Mouse (Mus musculus) fibroblast of lung, adult 2 months (primary cell): Measurements from ENCODE around the gene Gm21761.
"Not testable (repeated sequence)": the region's sequence is repeated elsewhere in the genome, so short reads cannot be mapped to it uniquely, and the experiment has no call there.

Experiments
- DNase-seq: peaks from one replicate; pipeline ENCODE4 v3.0.0-alpha.2; 2011; ENCODE audit warnings: low read depth

The Gm21761 gene

GRCm38 (mm10) chr13:119929172-119929571, at the start of gene Gm21761:
Gene Gm21761, minus strand, starts transcription at chr13:119929272.
- not testable (repeated sequence) for DNase-seq

- DNase-seq, result not testable (repeated sequence)
Measured at GRCm38 (mm10) chr13:119969163-119969562, 40.1 kb upstream of the Gm21761 start.

GRCm38 (mm10) chr13:119968193-119968592, 39.1 kb upstream of the Gm21761 start:
- DNase-seq, result not testable (repeated sequence)

- not testable (repeated sequence) for DNase-seq
Measured at GRCm38 (mm10) chr13:119965968-119966367, 36.9 kb upstream of the Gm21761 start.

GRCm38 (mm10) chr13:119965302-119965952, 36.4 kb upstream of the Gm21761 start:
- DNase-seq, result not testable (repeated sequence)

GRCm38 (mm10) chr13:119962856-119963255, 33.8 kb upstream of the Gm21761 start:
- DNase-seq, result not testable (repeated sequence)

GRCm38 (mm10) chr13:119955567-119955966, 26.5 kb upstream of the Gm21761 start:
- not testable (repeated sequence) for DNase-seq

- not testable (repeated sequence) for DNase-seq
Measured at GRCm38 (mm10) chr13:119955089-119955488, 26.0 kb upstream of the Gm21761 start.

- not testable (repeated sequence) for DNase-seq
Measured at GRCm38 (mm10) chr13:119950706-119951105, 21.6 kb upstream of the Gm21761 start, which contains the start of gene B020031M17Rik. Gene B020031M17Rik, minus strand, starts transcription at chr13:119950806.

GRCm38 (mm10) chr13:119924597-119925340, 4.3 kb downstream of the Gm21761 start:
- not testable (repeated sequence) for DNase-seq

GRCm38 (mm10) chr13:119916966-119917722, 11.9 kb downstream of the Gm21761 start:
- not testable (repeated sequence) for DNase-seq

- DNase-seq, result not testable (repeated sequence)
Measured at GRCm38 (mm10) chr13:119916449-119916848, 12.6 kb downstream of the Gm21761 start.

GRCm38 (mm10) chr13:119898549-119898948, 30.5 kb downstream of the Gm21761 start:
- not testable (repeated sequence) for DNase-seq

GRCm38 (mm10) chr13:119894685-119895084, 34.4 kb downstream of the Gm21761 start, which contains the start of gene Tcstv1:
Gene Tcstv1, minus strand, starts transcription at chr13:119894785.
- not testable (repeated sequence) for DNase-seq

GRCm38 (mm10) chr13:119886896-119887295, 42.2 kb downstream of the Gm21761 start:
- not testable (repeated sequence) for DNase-seq

- DNase-seq, result not testable (repeated sequence)
Measured at GRCm38 (mm10) chr13:119864395-119864999, 64.6 kb downstream of the Gm21761 start.

- not testable (repeated sequence) for DNase-seq
Measured at GRCm38 (mm10) chr13:119862399-119862798, 66.7 kb downstream of the Gm21761 start.
